11 mouse cellular contexts compared by ENCODE assay signal in genomic region chr12:90607894-90608293, GRCm38 (mm10).
DNase-seq lines count a peak whose midpoint lies in the region; ATAC-seq and TF ChIP-seq lines count a peak whose summit lies in the region.
"Had no signal": no experiment of that assay in that cellular context is flagged by ENCODE, and none has a peak within 500 bp of the region (broad histone marks: within the 10 kb centered on the region; RNA-seq: fewer than 3 reads in every experiment).

No protein-coding gene starts in this region.

- H3K27me3 ChIP-seq in hindbrain, postnatal 0 days (ENCODE audit: insufficient read depth, low read length) = no peaks in the 10 kb centered on the region
- H3K27me3 ChIP-seq in hindbrain, embryonic 14.5 days (ENCODE audit: control insufficient read depth, insufficient read depth, low read length) = no peaks in the 10 kb centered on the region
- no peaks in the 10 kb centered on the region for H3K27me3 ChIP-seq in neural tube, embryonic 15.5 days (replicated peaks)
- H3K27me3 ChIP-seq in kidney, embryonic 16.5 days (ENCODE audit: insufficient read depth, low read length) = no peaks in the 10 kb centered on the region
- H3K27me3 ChIP-seq: limb, embryonic 13.5 days had no signal

- DNase-seq in hindbrain, postnatal 0 days (ENCODE audit: low spot score) = peak; percentile 29
- no peak for DNase-seq in hindbrain, embryonic 14.5 days (ENCODE audit: low spot score)
- DNase-seq in cerebellum, adult 9-11 months = peak; percentile 94
- DNase-seq in gastrocnemius, postnatal 14 days = peak; percentile 16
- peak; percentile 15 to 22 for DNase-seq in left cerebral cortex, postnatal 36 days (ENCODE audit: low spot score in 2 of 2)
- DNase-seq in MN1 (ENCODE audit: low spot score) = no peak

- TF ChIP-seq CTCF in hindbrain, postnatal 0 days (IDR thresholded peaks at IDR 0.05; ENCODE audit: low read depth) = no peak

- ATAC-seq in hindbrain, postnatal 0 days = peak; percentile 29; the same call in 1 of the 2 replicates
- no peak for ATAC-seq in hindbrain, embryonic 14.5 days (ENCODE audit: low FRiP score)
- no peak for ATAC-seq in neural tube, embryonic 15.5 days (ENCODE audit: low FRiP score)
- no peak for ATAC-seq in kidney, embryonic 16.5 days (ENCODE audit: low FRiP score, low TSS enrichment)
- ATAC-seq: inflammation-experienced regulatory T-cells, adult 6 months had no signal

- H3K9me3 ChIP-seq in hindbrain, postnatal 0 days (ENCODE audit: low read length) = no peaks in the 10 kb centered on the region
- H3K9me3 ChIP-seq in hindbrain, embryonic 14.5 days (ENCODE audit: control insufficient read depth, low read length) = no peaks in the 10 kb centered on the region
- no peaks in the 10 kb centered on the region for H3K9me3 ChIP-seq in neural tube, embryonic 15.5 days (replicated peaks)
- H3K9me3 ChIP-seq in kidney, embryonic 16.5 days (ENCODE audit: low read length) = no peaks in the 10 kb centered on the region
- H3K9me3 ChIP-seq: embryonic facial prominence, embryonic 10.5 days; limb, embryonic 13.5 days had no signal

- no peak overlapping the region for H3K9ac ChIP-seq in hindbrain, postnatal 0 days (replicated peaks; ENCODE audit: low read length)
- no peak overlapping the region for H3K9ac ChIP-seq in hindbrain, embryonic 14.5 days
- no peak overlapping the region for H3K9ac ChIP-seq in neural tube, embryonic 15.5 days (replicated peaks)
- H3K9ac ChIP-seq in kidney, embryonic 16.5 days (replicated peaks; ENCODE audit: low read length) = no peak overlapping the region
- H3K9ac ChIP-seq: limb, embryonic 13.5 days had no signal

- H3K4me2 ChIP-seq in hindbrain, postnatal 0 days (ENCODE audit: low read depth, low read length) = no peak overlapping the region
- H3K4me2 ChIP-seq in hindbrain, embryonic 14.5 days (replicated peaks) = no peak overlapping the region
- H3K4me2 ChIP-seq in neural tube, embryonic 15.5 days = no peak overlapping the region
- no peak overlapping the region for H3K4me2 ChIP-seq in kidney, embryonic 16.5 days (replicated peaks; ENCODE audit: low read depth, low read length)
- H3K4me2 ChIP-seq: limb, embryonic 13.5 days had no signal

- WGBS in hindbrain, postnatal 0 days = 64% methylated on average over 6 of the region's 6 CpGs
- 79% methylated on average over 6 of the region's 6 CpGs for WGBS in hindbrain, embryonic 14.5 days
- WGBS in neural tube, embryonic 15.5 days = 79% methylated on average over 6 of the region's 6 CpGs
- WGBS in kidney, embryonic 16.5 days = 82% methylated on average over 6 of the region's 6 CpGs

- no peaks in the 10 kb centered on the region for H3K4me1 ChIP-seq in hindbrain, postnatal 0 days (ENCODE audit: insufficient read depth, low read length)
- no peaks in the 10 kb centered on the region for H3K4me1 ChIP-seq in hindbrain, embryonic 14.5 days (replicated peaks; ENCODE audit: control insufficient read depth, insufficient read depth, low read length)
- H3K4me1 ChIP-seq in neural tube, embryonic 15.5 days = no peaks in the 10 kb centered on the region
- H3K4me1 ChIP-seq in kidney, embryonic 16.5 days (ENCODE audit: insufficient read depth, low read length) = no peaks in the 10 kb centered on the region
- H3K4me1 ChIP-seq: embryonic facial prominence, embryonic 10.5 days; limb, embryonic 13.5 days had no signal

- H3K27ac ChIP-seq in hindbrain, postnatal 0 days = no peak overlapping the region
- no peak overlapping the region for H3K27ac ChIP-seq in hindbrain, embryonic 14.5 days
- no peak overlapping the region for H3K27ac ChIP-seq in neural tube, embryonic 15.5 days (replicated peaks)
- no peak overlapping the region for H3K27ac ChIP-seq in kidney, embryonic 16.5 days (ENCODE audit: low read length)
- H3K27ac ChIP-seq: embryonic facial prominence, embryonic 10.5 days; limb, embryonic 13.5 days had no signal

- H3K36me3 ChIP-seq in hindbrain, postnatal 0 days (ENCODE audit: insufficient read depth, low read length) = no peaks in the 10 kb centered on the region
- no peaks in the 10 kb centered on the region for H3K36me3 ChIP-seq in hindbrain, embryonic 14.5 days (replicated peaks; ENCODE audit: control insufficient read depth, insufficient read depth)
- no peaks in the 10 kb centered on the region for H3K36me3 ChIP-seq in neural tube, embryonic 15.5 days
- H3K36me3 ChIP-seq in kidney, embryonic 16.5 days (ENCODE audit: insufficient read depth, low read length) = no peaks in the 10 kb centered on the region
- H3K36me3 ChIP-seq: embryonic facial prominence, embryonic 10.5 days; limb, embryonic 13.5 days had no signal

- H3K4me3 ChIP-seq in hindbrain, postnatal 0 days (ENCODE audit: low read length) = no peak overlapping the region
- H3K4me3 ChIP-seq in hindbrain, embryonic 14.5 days (replicated peaks; ENCODE audit: low read length) = no peak overlapping the region
- no peak overlapping the region for H3K4me3 ChIP-seq in neural tube, embryonic 15.5 days (replicated peaks)
- no peak overlapping the region for H3K4me3 ChIP-seq in kidney, embryonic 16.5 days (ENCODE audit: low read length)
- H3K4me3 ChIP-seq: embryonic facial prominence, embryonic 10.5 days; limb, embryonic 13.5 days had no signal

- intact Hi-C loops in gastrocnemius, postnatal 14 days (cut with DNase I; ENCODE audit: low total_unique reads) = no loop called here
- intact Hi-C loops in left cerebral cortex, postnatal 36 days (cut with DNase I) = no loop called here

Comparison
In these comparisons a context has a peak if more than half of its experiments do, and no peak if none do; other contexts are left out.
1. DNase-seq: peak in hindbrain, postnatal 0 days (single experiment), cerebellum, adult 9-11 months (single experiment), gastrocnemius, postnatal 14 days (single experiment) and left cerebral cortex, postnatal 36 days (2 of 2); none in hindbrain, embryonic 14.5 days (single experiment) and MN1 (single experiment).